Mouse (Mus musculus): ENCODE results near the gene Rfc1.
"Not testable (repeated sequence)": the region's sequence is repeated elsewhere in the genome, so short reads cannot be mapped to it uniquely, and the experiment has no call there.

Rfc1 gene

DNA sequence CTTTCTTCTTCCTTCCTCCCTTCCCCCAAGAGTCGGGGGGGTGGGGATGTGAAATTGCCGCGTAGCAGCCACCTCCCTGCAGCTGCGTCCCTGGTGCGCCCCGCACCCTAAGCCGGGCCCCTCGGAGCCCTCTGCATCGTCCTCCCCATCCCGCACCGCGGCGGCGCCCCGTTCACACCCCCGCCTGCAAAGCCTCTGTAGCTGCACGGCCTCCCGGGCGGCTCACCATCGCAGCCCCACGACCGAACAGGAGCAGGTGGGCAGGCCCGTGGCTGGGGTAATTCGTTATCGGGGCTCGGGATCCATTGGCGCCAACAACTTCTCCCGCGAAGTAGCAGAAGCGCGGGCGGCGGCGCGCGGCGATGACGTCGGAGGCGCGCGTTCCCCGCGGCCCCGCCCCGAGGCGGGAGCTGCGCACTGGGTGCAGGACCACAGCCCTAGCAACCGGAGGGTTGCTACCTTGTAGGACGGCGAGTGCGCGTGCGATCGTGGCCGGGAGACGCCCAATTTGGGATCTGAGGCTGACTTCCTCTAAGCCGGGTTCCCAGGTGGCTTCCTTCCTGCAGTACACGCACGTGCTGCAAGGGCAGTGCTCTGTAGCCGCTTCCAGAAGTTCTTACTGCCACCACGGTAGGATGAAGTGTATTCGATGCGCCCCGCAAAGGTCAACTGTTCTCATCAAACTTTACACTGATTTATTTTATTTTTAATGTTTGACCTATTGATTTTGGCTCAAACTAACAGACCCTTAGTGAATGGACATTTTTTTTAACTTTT, at the start of gene Rfc1:
Rfc1 (minus strand) TSS at position 373 of the 777 bp plus-strand sequence.
- DNase-seq: peak; percentile 91

DNA sequence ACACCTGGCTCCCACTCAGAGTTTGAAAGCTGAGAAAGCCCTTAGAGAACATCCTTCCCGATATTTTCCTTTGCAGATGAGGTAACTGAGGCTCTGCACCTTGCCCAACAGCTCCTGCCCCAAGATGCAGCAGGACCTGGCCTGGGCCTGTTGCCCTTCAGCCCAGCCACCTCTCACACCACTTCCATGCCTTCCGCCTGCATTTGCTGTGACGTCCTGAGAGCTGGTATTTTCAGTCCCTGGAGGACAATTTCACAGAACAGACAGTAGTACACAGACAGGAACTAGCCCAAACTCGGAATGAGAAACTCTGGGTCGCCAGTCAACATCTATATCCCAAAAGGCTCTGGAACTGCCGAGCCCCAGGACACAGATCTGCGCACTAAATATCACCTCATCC, 39.3 kb upstream of the Rfc1 start:
- no peak for DNase-seq

DNA sequence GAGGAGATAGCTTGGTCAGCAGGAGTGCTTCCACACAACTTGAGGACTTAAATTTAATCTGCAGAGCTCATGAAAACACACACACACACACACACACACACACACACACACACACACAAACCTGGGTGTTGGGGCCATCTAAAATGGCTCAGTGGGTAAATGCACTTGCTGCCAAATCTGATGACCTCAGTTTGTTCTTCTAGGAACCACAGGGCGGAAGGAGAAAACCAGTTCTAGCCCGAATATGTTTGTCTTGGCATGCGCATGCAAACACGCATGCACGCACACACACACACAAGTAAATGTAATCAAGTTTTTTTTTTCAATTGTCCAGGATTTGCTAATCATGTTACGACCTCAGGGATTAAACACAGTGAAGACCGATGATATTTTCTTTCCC, 36.1 kb upstream of the Rfc1 start:
- DNase-seq: no peak

DNA sequence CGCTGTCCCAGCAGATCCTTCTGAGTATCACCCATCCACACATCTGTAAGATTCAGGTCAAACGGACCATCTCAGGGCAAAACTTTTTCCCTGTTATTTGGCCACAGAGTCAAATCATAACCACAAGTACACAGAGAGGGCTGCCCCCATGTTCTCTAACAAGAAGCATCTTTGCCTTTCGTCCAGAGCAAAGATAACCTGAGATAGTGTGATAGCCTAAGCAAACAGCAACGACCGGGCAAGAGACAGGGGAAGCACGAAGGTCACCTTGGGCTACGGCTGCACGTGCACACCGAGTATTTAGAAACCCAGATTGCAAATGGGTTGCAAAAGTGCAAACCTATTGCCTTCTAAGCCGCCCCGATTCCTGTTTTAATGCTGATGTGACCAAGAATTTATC, 32.4 kb upstream of the Rfc1 start:
- DNase-seq: no peak

DNA sequence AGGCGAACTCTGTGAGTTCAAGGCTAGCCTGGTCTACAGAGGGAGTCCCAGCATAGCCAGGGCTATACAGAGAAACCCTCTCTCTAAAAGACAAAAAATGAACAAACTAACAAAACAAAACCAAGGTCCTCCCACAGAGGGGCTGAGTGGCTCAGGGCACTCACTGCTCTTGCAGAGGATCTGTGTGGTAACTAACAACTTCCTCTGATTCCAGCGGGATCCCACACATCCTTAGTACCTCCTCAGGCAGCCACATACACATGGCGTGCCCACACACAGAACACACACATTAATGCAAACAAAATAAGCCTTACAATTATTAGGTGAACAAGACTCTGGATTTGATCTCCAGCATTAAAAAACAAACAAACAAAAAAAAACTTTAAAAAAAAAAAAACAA, 22.3 kb upstream of the Rfc1 start:
- no peak for DNase-seq

DNA sequence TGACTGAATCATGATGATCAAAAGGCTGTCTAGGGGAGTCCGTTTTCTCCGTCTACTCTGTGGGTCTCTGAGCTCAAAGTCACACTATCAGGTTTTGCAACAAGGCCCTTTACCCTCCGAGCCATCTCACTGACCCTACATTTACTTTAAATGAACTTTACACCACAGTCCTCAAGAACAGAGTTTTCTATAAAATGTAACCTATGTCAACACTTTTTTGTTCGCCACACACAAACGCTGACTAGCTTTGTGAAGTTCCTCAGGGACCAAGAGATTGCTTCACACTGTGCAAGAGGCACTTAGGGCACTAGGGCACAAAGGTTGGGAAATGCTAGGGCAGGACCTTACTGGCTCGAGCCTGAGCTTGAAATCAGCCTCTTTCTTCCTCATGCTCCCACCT, 21.4 kb upstream of the Rfc1 start:
- no peak for DNase-seq

DNA sequence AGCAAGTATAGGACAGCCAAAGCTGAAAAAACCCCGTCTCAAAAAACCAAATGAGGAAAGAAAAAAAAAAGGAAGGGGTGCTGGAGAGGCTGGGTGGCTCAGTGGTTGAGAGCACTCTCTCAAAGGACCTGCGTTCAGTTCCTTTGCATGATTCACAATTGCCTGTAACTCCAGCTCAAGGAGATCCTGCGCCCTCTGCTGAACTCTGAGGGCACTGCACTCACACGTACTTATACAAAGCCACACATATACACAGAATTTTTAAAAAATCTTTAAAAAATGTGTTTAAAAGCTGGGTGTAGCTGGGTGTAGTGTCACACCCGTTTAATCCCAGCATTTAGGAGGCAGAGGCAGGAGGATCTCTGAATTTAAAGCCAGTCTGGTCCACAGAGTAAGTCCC, 19.5 kb upstream of the Rfc1 start:
- no peak for DNase-seq

DNA sequence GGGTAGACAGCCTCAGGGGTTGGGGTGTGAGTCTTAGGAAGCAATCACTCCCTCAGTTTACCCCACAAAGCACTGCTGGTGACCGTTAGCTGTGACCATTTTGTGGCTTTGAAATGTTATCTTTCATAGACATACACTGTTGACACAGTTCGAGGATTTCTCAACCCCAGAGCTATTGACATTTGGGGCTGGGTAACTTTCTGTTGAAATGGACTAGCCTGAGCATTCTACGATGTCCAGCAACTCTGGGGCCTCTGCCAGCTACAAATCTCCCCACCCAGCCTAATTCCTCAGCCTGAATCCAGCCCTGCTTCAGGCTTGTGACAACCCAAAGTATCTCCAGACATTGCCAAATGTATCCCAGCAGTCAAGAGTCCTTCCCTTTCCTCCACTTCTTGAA, 18.6 kb upstream of the Rfc1 start:
- DNase-seq: no peak

DNA sequence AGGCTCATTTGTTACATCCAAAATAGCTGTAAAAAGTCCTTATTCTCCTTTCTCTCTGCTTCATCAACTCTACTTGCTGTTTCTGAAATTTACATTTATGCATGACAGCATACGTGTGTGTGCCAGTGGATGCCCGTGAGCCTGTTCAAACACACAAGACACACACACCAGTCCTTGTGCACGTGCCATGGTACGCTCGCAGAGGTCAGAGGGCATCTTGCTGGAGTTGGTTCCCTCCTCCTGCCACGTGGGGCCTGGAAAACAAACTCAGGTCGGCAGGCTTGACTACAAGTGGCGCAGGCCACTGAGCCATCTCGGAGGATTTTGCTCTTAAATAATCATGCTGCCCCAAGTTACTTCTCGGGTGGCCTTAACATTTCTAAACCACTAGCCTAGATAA, 15.0 kb upstream of the Rfc1 start:
- DNase-seq: no peak

DNA sequence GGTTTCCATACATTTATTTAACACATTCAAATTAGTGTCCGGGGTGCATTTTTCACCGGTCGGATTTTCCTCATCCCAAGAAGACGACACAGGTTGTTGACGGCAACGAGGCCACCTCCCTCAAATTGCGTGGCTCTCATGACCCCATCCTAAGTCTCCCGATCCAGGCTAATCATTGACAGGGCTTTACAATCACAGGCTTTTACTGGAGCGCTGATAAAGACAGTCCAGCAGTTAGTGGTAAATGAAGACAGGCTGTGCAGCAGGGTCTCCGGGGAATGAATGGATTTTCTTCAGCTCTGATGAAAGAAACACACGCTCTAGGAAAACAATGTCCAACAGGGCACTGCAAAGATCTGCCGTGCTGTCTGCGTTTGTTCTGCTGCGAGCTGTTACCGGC, 12.7 kb upstream of the Rfc1 start, which contains the start of gene Klb:
Klb (plus strand) TSS at position 147 of the 400 bp plus-strand sequence.
- DNase-seq: no peak

DNA sequence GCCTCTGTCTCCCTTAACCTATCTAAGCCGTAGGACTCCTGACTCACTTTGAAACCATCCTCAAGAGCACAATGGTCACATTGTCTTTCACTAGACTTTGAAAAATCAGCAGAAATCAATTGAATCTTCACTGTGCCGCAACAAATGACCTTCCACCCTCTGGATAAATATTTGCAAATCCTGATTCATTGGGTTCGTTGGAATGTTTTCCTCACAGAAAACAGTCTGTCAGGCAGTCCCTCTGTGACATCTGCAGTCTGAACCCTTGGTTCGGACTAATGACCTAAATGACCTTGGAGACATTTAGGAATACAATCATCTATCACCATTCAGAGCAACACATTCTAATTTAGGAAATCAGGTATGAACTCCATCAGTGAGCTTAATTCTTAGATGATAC, 4.7 kb upstream of the Rfc1 start:
- no peak for DNase-seq

DNA sequence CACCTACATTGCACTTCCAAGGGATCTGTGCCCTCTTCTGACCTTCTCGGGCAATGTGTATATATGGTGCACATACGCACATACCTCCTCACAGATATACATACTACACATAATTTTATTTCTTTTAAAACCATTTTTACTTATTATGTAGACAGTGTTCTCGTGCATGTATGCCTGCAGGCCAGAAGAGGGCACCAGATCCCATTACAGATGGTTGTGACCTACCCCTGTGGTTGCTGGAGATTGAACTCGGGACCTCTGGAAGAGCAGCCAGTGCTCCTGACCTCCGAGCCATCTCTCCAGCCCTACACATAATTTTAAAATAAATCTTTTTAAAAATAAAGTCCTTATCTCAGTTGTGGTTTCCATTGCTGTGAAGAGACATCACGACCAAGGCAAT, 2.9 kb upstream of the Rfc1 start:
- DNase-seq: no peak

DNA sequence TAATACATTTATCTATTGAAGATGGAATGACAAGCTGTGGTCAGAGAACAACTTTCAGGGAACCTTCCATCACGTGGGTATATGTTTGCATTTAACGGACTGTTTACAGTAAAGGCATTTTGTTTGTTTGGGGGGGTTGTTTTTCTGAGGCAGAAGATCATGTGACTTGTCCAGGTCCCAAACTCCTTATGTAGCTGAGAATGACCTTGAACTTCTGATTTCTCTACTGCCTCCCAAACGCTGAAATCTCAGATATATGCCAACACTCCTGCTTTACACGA, 545 bp upstream of the Rfc1 start:
- DNase-seq: no peak

DNA sequence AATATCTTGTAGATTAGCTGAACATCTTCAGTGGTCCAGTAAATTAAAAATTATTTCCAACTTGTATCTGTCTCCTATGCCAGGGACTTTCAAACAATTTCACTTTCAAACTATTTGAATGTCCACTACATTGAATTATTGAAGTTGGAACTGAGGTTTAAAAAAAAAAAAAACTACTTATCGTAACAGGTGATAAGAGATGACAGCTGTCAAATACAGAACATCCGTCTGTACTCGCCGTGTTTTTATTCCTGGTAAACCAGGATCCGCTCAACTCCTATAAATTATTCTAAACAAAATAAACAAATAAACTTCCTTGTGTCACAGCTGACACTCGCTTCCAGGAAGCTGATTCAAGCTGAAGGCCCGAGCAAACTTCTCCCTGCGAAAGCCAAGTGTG, 682 bp downstream of the Rfc1 start:
- DNase-seq: no peak

DNA sequence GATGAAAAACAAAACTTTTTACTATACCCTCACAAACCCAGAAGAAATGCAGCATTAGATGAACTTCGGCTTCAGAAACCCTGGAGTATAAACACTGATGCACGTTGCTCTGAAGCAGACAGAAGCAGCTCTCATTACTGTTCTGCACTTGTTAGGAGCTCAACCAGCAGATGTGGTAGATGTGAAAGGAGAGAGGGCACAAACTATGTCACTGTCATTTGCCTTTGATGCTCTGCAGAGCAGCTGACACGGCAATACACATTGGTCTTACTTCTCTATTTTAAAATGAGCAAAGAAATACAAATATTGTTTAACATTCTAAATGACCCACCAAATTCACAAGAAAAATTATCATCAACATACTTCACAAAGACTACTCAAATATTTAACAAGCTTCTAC, 5.5 kb downstream of the Rfc1 start:
- DNase-seq: no peak

DNA sequence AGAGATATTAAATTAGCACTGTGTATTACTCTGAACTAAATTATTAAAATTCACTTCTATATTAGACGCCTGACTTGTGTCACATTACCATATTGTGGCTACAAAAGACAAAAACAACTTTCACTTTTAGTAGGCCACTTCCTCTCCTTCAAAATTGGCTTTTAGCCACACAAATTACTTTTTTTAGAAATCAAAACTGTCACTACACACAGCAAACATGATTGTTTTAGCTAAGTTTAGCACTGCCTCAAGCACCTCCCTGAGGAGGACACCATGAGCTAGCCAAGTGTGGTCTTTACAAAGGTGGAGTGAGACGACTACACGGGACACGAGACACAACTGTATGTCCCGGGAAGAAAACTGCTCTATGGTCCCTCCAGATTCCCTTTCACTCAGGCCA, 9.3 kb downstream of the Rfc1 start:
- DNase-seq: no peak

DNA sequence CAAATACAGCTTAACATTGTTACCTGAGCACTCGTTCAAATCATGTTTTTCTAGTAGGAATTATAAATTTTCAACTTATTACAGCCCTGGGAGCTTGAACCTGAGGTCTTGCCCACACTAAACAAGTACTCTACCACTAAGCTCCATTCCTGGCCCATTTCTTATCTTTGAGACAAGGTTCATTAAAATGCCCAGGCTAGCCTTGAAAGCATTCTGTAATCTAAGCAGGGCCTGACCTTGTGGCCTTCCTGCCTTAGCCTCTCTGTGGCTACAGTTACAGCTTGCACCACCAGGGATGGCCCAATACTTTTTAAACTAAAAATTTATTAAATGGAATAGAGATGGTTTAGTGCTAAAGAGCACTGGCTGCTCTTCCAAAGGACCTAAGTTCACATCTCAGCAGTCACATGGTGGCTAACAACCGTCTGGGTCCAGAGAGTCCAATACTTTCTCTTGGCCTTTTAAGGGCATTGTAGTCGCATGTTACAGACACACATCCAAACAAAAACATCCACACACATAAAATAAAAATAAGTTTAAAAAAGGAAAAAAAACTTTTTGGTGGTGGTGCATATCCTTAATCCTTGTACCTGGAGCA, 10.6 kb downstream of the Rfc1 start:
- DNase-seq: no peak

DNA sequence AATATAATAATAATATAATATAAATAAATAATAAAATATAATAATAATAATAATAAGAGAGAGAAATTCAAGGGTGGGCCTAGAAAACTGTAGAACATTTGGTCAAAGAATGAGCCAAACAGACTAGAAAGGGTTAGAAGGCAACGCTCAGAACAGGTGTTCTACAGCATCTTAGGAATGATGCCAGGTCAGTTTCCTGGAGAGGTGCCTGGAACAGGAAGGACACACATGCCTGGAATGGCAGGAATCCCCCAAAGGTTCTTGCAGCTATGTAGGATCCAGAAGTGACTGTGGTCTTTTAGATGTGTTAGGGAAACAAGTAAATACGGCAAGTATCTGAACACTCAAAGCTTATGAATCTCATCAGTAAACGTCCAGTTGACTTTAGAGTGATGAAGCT, 11.2 kb downstream of the Rfc1 start:
- no peak for DNase-seq

DNA sequence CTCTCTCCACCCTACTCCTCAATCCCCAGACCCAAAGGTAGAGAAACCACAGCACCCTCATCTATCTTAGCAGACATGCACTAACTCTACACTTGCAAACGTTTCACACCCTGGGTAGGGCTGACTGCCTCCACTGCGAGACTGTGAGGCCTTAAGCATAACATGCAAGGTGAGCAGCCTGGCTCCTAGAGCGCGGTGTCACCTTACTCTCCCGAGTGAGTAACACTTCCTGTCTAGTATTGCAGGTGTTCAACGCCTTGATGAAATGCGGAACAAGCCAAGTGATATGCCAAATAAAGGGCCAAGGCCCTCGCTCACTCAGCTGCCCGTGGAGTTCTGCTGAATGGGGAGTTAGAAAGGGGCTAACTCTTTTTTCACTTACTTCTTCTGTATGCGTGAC, 13.3 kb downstream of the Rfc1 start:
- DNase-seq: no peak

DNA sequence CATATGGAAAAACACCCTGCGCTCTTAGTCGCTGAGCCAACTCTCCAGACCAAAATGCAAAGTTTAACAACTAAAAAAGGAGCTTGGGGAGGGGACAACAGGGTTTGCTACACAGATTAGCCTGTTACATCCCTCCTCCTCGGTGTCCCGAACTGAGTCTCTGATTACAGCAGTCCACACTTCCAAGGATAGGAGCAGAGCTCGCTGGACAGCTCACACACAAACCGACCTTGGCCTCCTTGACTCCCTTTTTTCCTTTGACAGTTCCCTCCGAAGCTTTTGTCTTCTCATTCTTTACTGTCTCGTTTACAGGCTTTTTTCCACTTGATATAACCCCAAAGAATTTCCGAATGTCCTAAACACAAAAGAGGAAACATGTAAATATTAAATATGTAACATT, 16.3 kb downstream of the Rfc1 start:
- no peak for DNase-seq

DNA sequence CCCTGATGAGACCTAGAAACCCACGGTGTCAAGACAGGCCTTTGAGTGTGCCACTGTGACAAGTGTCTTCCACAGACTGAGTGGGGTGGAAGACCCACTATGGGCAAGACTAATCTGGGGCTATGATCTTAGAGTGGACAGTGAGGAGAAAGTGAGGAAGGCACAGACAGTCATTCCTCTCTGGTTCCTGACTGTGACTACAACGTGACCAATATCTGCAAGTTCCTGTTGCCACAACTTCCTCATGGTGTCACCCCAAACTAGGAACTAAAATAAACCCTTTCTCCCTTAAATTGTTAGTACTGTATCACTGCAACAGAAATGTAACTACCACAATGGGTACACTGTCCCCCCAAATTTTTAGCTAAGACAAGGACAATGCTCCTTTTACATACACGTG, 26.6 kb downstream of the Rfc1 start:
- no peak for DNase-seq

DNA sequence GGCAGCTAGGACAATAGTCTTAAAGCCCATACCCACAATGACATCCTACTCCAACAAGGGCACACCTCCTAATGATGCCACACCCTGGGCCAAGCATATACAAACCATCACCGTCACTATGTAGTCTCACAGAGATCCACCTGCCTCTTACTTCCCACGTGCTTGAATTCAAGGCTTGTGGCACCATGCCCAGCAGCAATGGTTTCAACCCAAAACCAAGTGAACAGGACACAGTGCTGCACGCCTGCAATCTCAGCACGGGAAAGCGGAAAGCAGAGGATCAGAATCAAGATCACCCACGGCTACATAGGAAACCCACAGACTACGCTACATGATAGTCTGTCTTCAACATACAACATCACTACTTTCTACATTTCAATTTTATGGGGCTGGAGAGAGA, 27.3 kb downstream of the Rfc1 start:
- no peak for DNase-seq

DNA sequence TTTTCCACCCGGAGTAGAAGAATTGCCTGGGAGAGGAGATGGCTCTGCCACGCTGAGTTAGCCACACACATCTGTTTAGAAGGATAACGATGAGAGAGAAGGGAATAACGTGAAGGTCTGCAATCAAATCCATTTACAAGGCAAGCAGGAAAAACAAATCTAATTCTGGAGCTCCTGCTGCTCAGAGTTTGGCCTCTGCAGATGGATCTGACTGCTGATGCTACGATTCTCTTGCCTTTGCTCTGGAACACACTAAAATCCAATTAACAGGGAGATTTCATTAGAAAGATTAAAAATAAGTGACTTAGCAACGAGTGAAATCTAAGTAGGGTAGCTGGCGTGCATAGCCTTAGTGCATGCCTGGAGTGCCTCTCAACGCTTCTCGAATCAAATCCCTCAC, 30.0 kb downstream of the Rfc1 start:
- DNase-seq: peak; percentile 28

DNA sequence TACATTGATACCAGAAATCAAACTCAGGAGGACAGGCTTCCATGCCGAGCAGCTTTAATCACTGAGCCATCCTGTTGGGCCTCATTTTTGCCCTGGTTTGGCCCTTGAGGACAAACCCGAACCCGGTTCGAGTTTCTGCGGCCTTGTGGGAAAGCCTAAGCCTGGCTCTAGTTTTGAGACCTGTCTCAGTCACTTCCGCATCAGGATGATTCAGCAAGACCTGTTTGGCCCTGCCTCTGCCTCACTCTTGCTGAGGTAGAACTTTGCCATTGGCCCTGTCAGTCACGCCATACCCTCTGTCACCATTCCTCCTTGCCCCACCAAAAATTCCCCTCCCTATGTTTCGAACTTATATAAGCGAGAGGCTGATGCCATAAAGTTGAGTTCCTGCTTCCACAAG, 35.3 kb downstream of the Rfc1 start:
- no peak for DNase-seq

DNA sequence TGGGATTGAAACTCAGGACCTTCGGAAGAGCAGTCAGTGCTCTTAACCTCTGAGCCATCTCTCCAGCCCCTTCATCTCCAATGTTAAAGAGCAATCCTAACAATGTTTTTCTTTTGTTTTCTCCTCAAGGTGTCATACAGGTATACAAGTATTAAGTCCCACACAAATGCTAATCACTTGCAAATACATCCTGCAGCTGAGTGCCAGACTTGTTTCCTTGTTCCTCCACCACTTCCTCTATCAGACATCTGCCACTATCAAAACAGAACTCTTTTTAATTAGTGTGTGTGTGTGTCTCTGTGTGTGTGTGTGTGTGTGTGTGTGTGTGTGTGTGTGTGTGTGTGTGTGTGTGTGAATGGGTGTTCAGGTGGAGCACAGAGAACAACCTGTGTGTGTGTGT, 35.8 kb downstream of the Rfc1 start:
- not testable (repeated sequence) for DNase-seq

Measured in layer of hippocampus, adult 9-11 months (tissue).